In the genomic region with DNA sequence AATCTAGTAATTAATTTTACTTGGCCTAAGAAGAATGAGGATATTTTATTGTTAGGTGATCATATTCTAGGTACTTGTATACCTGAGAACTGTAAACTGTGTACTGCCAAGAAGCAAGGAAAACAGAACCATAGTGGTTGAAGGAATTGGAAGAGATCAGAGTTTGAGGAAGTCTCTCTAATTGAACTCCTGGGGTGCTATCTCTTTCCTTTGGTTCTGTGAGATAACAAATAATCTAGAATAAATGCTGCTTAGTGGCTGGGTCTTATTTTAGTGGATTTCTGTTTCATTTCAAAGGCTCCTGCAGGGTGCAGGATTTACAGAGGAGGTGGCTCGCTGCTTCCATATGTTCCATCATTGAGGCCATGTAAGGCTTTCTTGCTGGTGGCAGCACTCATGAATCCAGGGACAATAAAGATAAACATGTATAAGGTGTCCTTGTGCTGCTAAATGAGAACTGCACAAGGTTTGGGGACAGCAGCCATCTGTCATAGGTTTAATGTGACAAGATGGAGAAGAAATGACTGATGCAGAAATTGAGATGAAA, we compare ENCODE assay signal across 18 mouse cellular contexts.
"Had no signal": no experiment of that assay in that cellular context is flagged by ENCODE, and none has a peak within 500 bp of the region (broad histone marks: within the 10 kb centered on the region; RNA-seq: fewer than 3 reads in every experiment).

No protein-coding gene starts in this region.

- H3K27me3 ChIP-seq: midbrain, embryonic 13.5 days; midbrain, embryonic 15.5 days; neural tube, embryonic 13.5 days; neural tube, embryonic 15.5 days had no signal

- H3K9ac ChIP-seq: lung, embryonic 14.5 days; midbrain, embryonic 13.5 days; midbrain, embryonic 15.5 days; neural tube, embryonic 13.5 days; neural tube, embryonic 15.5 days had no signal

- H3K36me3 ChIP-seq: midbrain, embryonic 15.5 days; neural tube, embryonic 13.5 days; neural tube, embryonic 15.5 days had no signal

- H3K9me3 ChIP-seq: midbrain, embryonic 13.5 days; midbrain, embryonic 15.5 days; neural tube, embryonic 15.5 days had no signal

- H3K4me2 ChIP-seq: lung, embryonic 14.5 days; midbrain, embryonic 13.5 days; midbrain, embryonic 15.5 days; neural tube, embryonic 13.5 days; neural tube, embryonic 15.5 days had no signal

- H3K27ac ChIP-seq: midbrain, embryonic 10.5 days; midbrain, embryonic 13.5 days; midbrain, embryonic 15.5 days; neural tube, embryonic 13.5 days; neural tube, embryonic 15.5 days had no signal

- DNase-seq: lung, adult 18-20 months; lung, embryonic 14.5 days; lung, postnatal 10 days; lung, postnatal 4 days; retina, postnatal 1 day; right cerebral cortex, adult 18-20 months; right cerebral cortex, postnatal 25 days; right cerebral cortex, postnatal 4 days; spleen, adult 18-20 months; thymus, adult 18-20 months; thymus, postnatal 14 days; thymus, postnatal 36 days had no signal

- ATAC-seq: midbrain, embryonic 13.5 days; midbrain, embryonic 15.5 days had no signal

- H3K4me1 ChIP-seq: midbrain, embryonic 15.5 days had no signal

- H3K4me3 ChIP-seq: midbrain, embryonic 10.5 days; midbrain, embryonic 13.5 days; midbrain, embryonic 15.5 days; myocyte; neural tube, embryonic 13.5 days; neural tube, embryonic 15.5 days had no signal
